Mouse (Mus musculus) hindbrain, embryonic 11.5 days (tissue): ENCODE data around the gene Cend1. TPM values are rescaled to one million over a fixed set of nuclear protein-coding genes. Genes with fewer than 3 reads are reported as not detected.
A peak's percentile ranks its signal among the peaks of the same experiment; 100 is the strongest.
"Not testable (repeated sequence)": the region's sequence is repeated elsewhere in the genome, so short reads cannot be mapped to it uniquely, and the experiment has no call there.

Source experiments
- ATAC-seq: fragments of 200-750 bp; cut with Nextera tagmentation; 2 replicates; pipeline ENCODE4 v1.8.0; 2017; ENCODE audit warnings: mild to moderate bottlenecking, moderate TSS enrichment, moderate library complexity; ENCODE audit not compliant: low FRiP score
- DNase-seq: peaks from one replicate; pipeline ENCODE4 v3.0.0-alpha.2; 2015; ENCODE audit warnings: low spot score
- H3K27ac ChIP-seq: fragments of 300-500 bp; sonication (generic); 2 replicates; pipeline ENCODE4 v1.5.1; 2014; ENCODE audit warnings: mild to moderate bottlenecking, low read depth, low read length
- H3K27me3 ChIP-seq: fragments of 300-500 bp; sonication (generic); 2 replicates; pipeline ENCODE4 v1.6.1; 2014; ENCODE audit warnings: mild to moderate bottlenecking, low read length, moderate library complexity, mixed read lengths; ENCODE audit not compliant: control insufficient read depth, insufficient read depth
- H3K36me3 ChIP-seq: fragments of 300-500 bp; sonication (generic); 2 replicates; pipeline ENCODE4 v1.6.1; 2014; ENCODE audit warnings: mild to moderate bottlenecking, low read length, moderate library complexity, mixed read lengths; ENCODE audit not compliant: control insufficient read depth, insufficient read depth
- H3K4me1 ChIP-seq: fragments of 300-500 bp; sonication (generic); replicated peaks from 2 replicates; pipeline ENCODE4 v1.6.1; 2014; ENCODE audit warnings: low read length, mixed read lengths; ENCODE audit not compliant: control insufficient read depth, insufficient read depth
- H3K4me2 ChIP-seq: fragments of 300-500 bp; sonication (generic); replicated peaks from 2 replicates; pipeline ENCODE4 v1.6.1; 2014; ENCODE audit warnings: mild to moderate bottlenecking, low read depth, low read length
- H3K4me3 ChIP-seq: fragments of 300-500 bp; sonication (generic); 2 replicates; pipeline ENCODE4 v1.5.1; 2014; ENCODE audit warnings: low read depth, low read length
- H3K9ac ChIP-seq: fragments of 300-500 bp; sonication (generic); 2 replicates; pipeline ENCODE4 v1.6.1; 2014; ENCODE audit warnings: low read depth, low read length
- H3K9me3 ChIP-seq: fragments of 300-500 bp; sonication (generic); 2 replicates; pipeline ENCODE4 v1.6.1; 2016; ENCODE audit warnings: low read length; ENCODE audit not compliant: control insufficient read depth
- WGBS: fragments of 180-500 bp; shearing (Covaris S2); extraction: QIAGEN DNeasy Blood & Tissue Kit; methylation state at CpG from one replicate; pipeline ENCODE4 v1.1.7; 2014; 5-methylcytosine and 5-hydroxymethylcytosine counted together
- polyA plus RNA-seq: library from polyadenylated mRNA; unstranded; fragments of >200 nt; fragmentation: Nextera tagmentation; extraction: Ambion mirVana; gene quantifications from 2 replicates; pipeline ENCODE4 v1.2.1, GENCODE M21; 2014

The Cend1 gene
- polyA plus RNA-seq, 1 experiment from 2014 or later: 7.2 TPM

GRCm38 (mm10) chr7:141417731-141418681 lies 11.3 kb downstream of the Cend1 start:
- ATAC-seq (no peak), DNase-seq (no peak)
- Histone ChIP-seq H3K36me3 (no peaks in the 10 kb centered on the region), H3K4me1 (no peaks in the 10 kb centered on the region), H3K27ac (no peak overlapping the region), H3K4me3 (no peak overlapping the region), H3K9me3 (no peaks in the 10 kb centered on the region), H3K27me3 (no peaks in the 10 kb centered on the region), H3K9ac (no peak overlapping the region), H3K4me2 (no peak overlapping the region)
- WGBS: 70% methylated on average over 8 of the region's 8 CpGs

DNA sequence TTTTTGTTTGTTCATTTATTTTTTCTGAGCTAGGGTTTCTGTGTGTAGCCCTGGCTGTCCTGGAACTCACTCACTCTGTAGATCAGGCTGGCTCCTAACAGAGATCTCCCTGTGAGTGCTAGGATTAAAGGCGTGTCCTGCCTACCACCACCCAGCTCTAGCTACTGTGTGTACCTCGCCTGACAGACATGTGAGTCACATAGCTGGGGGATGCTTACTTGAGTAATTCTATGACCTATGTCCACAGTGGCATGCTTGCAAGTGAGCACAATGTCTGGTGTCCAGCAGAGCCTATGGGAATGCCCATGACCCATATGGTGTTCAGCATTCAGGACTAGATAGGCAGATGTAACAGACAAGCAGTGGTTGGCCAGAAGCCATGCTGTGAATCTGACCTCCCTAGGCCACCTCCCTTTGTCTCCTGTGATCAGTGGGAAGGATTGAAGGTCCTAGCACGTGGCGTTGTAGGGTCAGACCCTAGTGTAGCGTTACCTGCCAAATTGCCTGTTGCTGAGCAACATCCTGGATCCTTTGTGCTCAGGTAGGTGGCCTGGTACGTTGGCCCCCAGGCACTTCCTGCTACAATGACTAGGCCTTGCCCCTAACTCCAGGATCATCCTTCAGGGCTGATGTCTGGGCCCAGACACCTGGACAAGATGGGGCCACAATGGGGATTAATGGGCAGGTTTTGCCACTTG lies 13.0 kb downstream of the Cend1 start:
- H3K4me2 ChIP-seq: no peak overlapping the region

DNA sequence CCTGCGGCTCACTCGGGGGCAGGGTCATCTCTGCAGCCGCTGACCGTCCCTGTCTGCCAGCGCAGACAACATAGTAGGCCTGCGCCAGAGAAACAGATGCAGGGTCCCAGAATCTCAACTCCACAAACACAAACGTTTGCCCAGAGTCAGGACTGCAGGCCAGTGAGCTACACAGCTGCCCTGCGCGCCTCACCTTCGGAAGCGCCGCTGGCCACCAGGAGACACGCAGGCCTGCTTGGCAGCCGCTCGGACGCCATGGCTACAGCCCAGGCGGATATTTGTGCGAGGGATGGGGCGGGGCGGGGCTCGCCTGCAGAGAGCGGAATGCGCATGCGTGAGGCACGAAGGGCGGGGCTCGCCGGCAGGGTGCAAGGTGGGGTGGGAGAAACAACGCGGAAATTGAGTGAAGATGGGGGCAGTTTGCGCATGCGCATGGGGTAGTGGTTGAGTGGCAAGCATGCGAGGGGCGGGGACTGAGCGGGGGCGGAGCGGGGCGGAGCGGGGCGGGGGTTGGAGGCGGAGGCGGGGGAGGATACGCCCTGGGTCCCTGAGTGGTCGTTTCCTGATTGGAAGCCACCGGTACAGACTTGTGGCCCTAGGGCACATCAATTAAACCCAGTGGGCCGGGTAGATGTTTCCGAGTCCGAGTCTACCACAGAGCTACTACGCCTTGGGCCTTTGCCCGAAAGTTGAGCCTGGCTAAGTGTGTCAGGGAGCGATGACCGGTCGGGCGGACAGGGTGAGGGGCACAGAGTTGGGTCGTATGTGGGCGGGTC lies 15.3 kb downstream of the Cend1 start, which contains the start of gene Gatd1:
Gatd1 (minus strand) TSS at position 328 of the 776 bp plus-strand sequence.
- DNase-seq (peak; percentile 100), ATAC-seq (peak; percentile 90)
- Histone ChIP-seq H3K9me3 (no peaks in the 10 kb centered on the region), H3K27me3 (no peaks in the 10 kb centered on the region), H3K27ac (peak within 1 kb of the TSS; percentile 78), H3K4me2 (peak within 1 kb of the TSS; percentile 79), H3K4me3 (peak within 1 kb of the TSS; percentile 76), H3K4me1 (no peaks in the 10 kb centered on the region), H3K9ac (peak within 1 kb of the TSS; percentile 83), H3K36me3 (no peaks in the 10 kb centered on the region)
- under 1% methylated on average over 51 of the region's 56 CpGs for WGBS

More for the DNA sequence above, 13.0 kb downstream of the Cend1 start:
- DNase-seq (no peak), ATAC-seq (no peak)
- H3K27me3 ChIP-seq: no peaks in the 10 kb centered on the region
- H3K9ac ChIP-seq: no peak overlapping the region
- H3K27ac ChIP-seq: no peak overlapping the region
- no peaks in the 10 kb centered on the region for H3K4me1 ChIP-seq
- H3K9me3 ChIP-seq: no peaks in the 10 kb centered on the region
- 70% methylated on average over 6 of the region's 6 CpGs for WGBS
- no peaks in the 10 kb centered on the region for H3K36me3 ChIP-seq
- no peak overlapping the region for H3K4me3 ChIP-seq

- H3K9ac ChIP-seq: peak overlapping the region; percentile 83
- H3K27ac ChIP-seq: peak overlapping the region; percentile 78
- peak overlapping the region; percentile 76 for H3K4me3 ChIP-seq
- DNase-seq (peak; percentile 38), ATAC-seq (peak; percentile 10)
- H3K4me2 ChIP-seq: peak overlapping the region; percentile 79
- 4% methylated on average over 16 of the region's 16 CpGs for WGBS
- H3K9me3 ChIP-seq: no peaks in the 10 kb centered on the region
- no peaks in the 10 kb centered on the region for H3K27me3 ChIP-seq
- no peaks in the 10 kb centered on the region for H3K4me1 ChIP-seq
- 0 out of 2 replicates have a peak, but pooled peaks cover 2% of the 10 kb centered on the region for H3K36me3 ChIP-seq
These were observed 16.0 kb downstream of the Cend1 start for GRCm38 (mm10) chr7:141413331-141413730.

GRCm38 (mm10) chr7:141411667-141412066 lies 17.6 kb downstream of the Cend1 start:
- no peak overlapping the region for H3K4me3 ChIP-seq
- no peaks in the 10 kb centered on the region for H3K9me3 ChIP-seq
- H3K9ac ChIP-seq: no peak overlapping the region
- WGBS: 88% methylated on average over 1 of the region's 1 CpGs
- DNase-seq (no peak), ATAC-seq (no peak)
- H3K4me1 ChIP-seq: no peaks in the 10 kb centered on the region
- no peak overlapping the region for H3K4me2 ChIP-seq
- no peaks in the 10 kb centered on the region for H3K27me3 ChIP-seq
- H3K36me3 ChIP-seq: 0 out of 2 replicates have a peak, but pooled peaks cover 2% of the 10 kb centered on the region
- H3K27ac ChIP-seq: no peak overlapping the region

- H3K36me3 ChIP-seq: 0 out of 2 replicates have a peak, but pooled peaks cover 2% of the 10 kb centered on the region
- H3K4me2 ChIP-seq: no peak overlapping the region
- no peak overlapping the region for H3K4me3 ChIP-seq
- no peaks in the 10 kb centered on the region for H3K27me3 ChIP-seq
- H3K4me1 ChIP-seq: no peaks in the 10 kb centered on the region
- no peak for DNase-seq
- 90% methylated on average over 8 of the region's 8 CpGs for WGBS
- no peaks in the 10 kb centered on the region for H3K9me3 ChIP-seq
- H3K9ac ChIP-seq: no peak overlapping the region
- no peak overlapping the region for H3K27ac ChIP-seq
- no peak for ATAC-seq
These were observed 18.7 kb downstream of the Cend1 start for GRCm38 (mm10) chr7:141410631-141411030.

DNA sequence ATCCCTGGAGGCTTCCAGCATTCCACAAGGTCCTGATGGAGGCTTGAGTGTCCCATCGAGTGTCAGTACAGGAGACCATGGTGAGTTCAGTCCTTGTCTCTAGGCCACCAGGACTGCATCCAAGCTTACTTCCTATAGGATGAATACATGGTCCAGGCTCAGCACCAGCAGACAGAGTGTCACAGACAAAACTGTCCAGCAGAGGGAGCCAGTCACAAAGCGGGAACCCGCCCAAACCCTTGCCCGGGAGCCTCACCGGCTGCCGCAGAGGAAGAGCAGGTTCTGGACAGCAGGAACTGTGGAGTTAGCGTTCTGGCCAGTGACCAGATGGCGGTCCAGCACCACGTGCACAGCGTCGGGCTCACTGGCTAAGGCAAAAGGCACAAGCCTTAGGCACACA lies 20.5 kb downstream of the Cend1 start:
- H3K27ac ChIP-seq: no peak overlapping the region

GRCm38 (mm10) chr7:141407670-141408069 lies 21.6 kb downstream of the Cend1 start:
- not testable (repeated sequence) for H3K27me3 ChIP-seq, H3K4me1 ChIP-seq, DNase-seq, H3K27ac ChIP-seq, H3K36me3 ChIP-seq, ATAC-seq, H3K4me3 ChIP-seq, H3K9ac ChIP-seq, H3K9me3 ChIP-seq, H3K4me2 ChIP-seq
- WGBS: 98% methylated on average over 7 of the region's 7 CpGs

More for the DNA sequence above, 20.5 kb downstream of the Cend1 start:
- Histone ChIP-seq H3K36me3 (0 out of 2 replicates have a peak, but pooled peaks cover 2% of the 10 kb centered on the region), H3K9me3 (no peaks in the 10 kb centered on the region), H3K27me3 (no peaks in the 10 kb centered on the region), H3K9ac (no peak overlapping the region), H3K4me1 (no peaks in the 10 kb centered on the region), H3K4me3 (no peak overlapping the region), H3K4me2 (no peak overlapping the region)
- DNase-seq (peak; percentile 89), ATAC-seq (peak; percentile 63)
- WGBS: 16% methylated on average over 11 of the region's 11 CpGs
